ENCODE assay signal across 28 mouse cellular contexts in genomic region chr2:148365227-148365626, GRCm38 (mm10). TPM values are rescaled to one million over a fixed set of nuclear protein-coding genes. Genes with fewer than 3 reads are reported as not detected.
DNase-seq lines count a peak whose midpoint lies in the region; ATAC-seq and TF ChIP-seq lines count a peak whose summit lies in the region.
"Had no signal": no experiment of that assay in that cellular context is flagged by ENCODE, and none has a peak within 500 bp of the region (broad histone marks: within the 10 kb centered on the region; RNA-seq: fewer than 3 reads in every experiment).

No protein-coding gene starts in this region.

- DNase-seq in heart, adult 11 months, result peak; percentile 70
- DNase-seq in heart, postnatal 14 days, result no peak
- DNase-seq in heart, postnatal 0 days (ENCODE audit: low spot score), result no peak
- DNase-seq in heart, adult 18-20 months, result no peak
- DNase-seq in lung, postnatal 36 days, result peak; percentile 38
- no peak for DNase-seq in lung, postnatal 10 days
- DNase-seq in forebrain, postnatal 0 days, result no peak
- DNase-seq: adrenal gland, postnatal 36 days; cerebellum, adult 11-12 months; cerebellum, postnatal 14 days; kidney, postnatal 4 days; liver, postnatal 0 days; right cerebral cortex, postnatal 4 days; thymus, postnatal 14 days had no signal

- no peak overlapping the region for H3K4me2 ChIP-seq in heart, postnatal 0 days (ENCODE audit: low read depth, low read length)
- no peak overlapping the region for H3K4me2 ChIP-seq in forebrain, postnatal 0 days (ENCODE audit: low read depth)
- H3K4me2 ChIP-seq: embryonic facial prominence, embryonic 12.5 days; forebrain, embryonic 13.5 days; kidney, embryonic 15.5 days; limb, embryonic 12.5 days; liver, embryonic 11.5 days; neural tube, embryonic 13.5 days had no signal

- 30% methylated on average over 1 of the region's 1 CpGs for WGBS in heart, postnatal 0 days
- 50% methylated on average over 1 of the region's 1 CpGs for WGBS in forebrain, postnatal 0 days

- no peaks in the 10 kb centered on the region for H3K36me3 ChIP-seq in heart, postnatal 0 days (replicated peaks; ENCODE audit: control insufficient read depth, insufficient read depth, low read length)
- no peaks in the 10 kb centered on the region for H3K36me3 ChIP-seq in forebrain, postnatal 0 days (ENCODE audit: insufficient read depth)
- H3K36me3 ChIP-seq: embryonic facial prominence, embryonic 12.5 days; hindbrain, embryonic 10.5 days; kidney, embryonic 15.5 days; limb, embryonic 12.5 days; neural tube, embryonic 13.5 days had no signal

- ATAC-seq in heart, postnatal 0 days (ENCODE audit: insufficient read depth, low read depth), result no peak; the same call in 1 of the 2 replicates
- ATAC-seq in forebrain, postnatal 0 days, result no peak
- ATAC-seq: CD4-positive, CD25-positive, alpha-beta regulatory T cell, adult 4 months; forebrain, embryonic 13.5 days; intestine, postnatal 0 days; liver, postnatal 0 days; midbrain, embryonic 16.5 days; Patski had no signal

- intact Hi-C loops in heart, postnatal 14 days (cut with DNase I), result no loop called here

- H3K9me3 ChIP-seq in heart, postnatal 0 days (replicated peaks; ENCODE audit: control insufficient read depth, low read length), result no peaks in the 10 kb centered on the region
- no peaks in the 10 kb centered on the region for H3K9me3 ChIP-seq in forebrain, postnatal 0 days (ENCODE audit: low read length)
- H3K9me3 ChIP-seq: embryonic facial prominence, embryonic 12.5 days; forebrain, embryonic 13.5 days; hindbrain, embryonic 10.5 days; kidney, embryonic 15.5 days; limb, embryonic 12.5 days; neural tube, embryonic 13.5 days had no signal

- no peaks in the 10 kb centered on the region for H3K27me3 ChIP-seq in heart, postnatal 0 days (ENCODE audit: control insufficient read depth, insufficient read depth, low read length)
- no peaks in the 10 kb centered on the region for H3K27me3 ChIP-seq in forebrain, postnatal 0 days (ENCODE audit: insufficient read depth, low read length)
- H3K27me3 ChIP-seq: embryonic facial prominence, embryonic 12.5 days; forebrain, embryonic 13.5 days; kidney, embryonic 15.5 days; limb, embryonic 12.5 days; neural tube, embryonic 13.5 days; Patski had no signal

- no peak overlapping the region for H3K4me3 ChIP-seq in heart, postnatal 0 days (ENCODE audit: low read depth, low read length)
- no peak overlapping the region for H3K4me3 ChIP-seq in forebrain, postnatal 0 days (ENCODE audit: low read depth, low read length)
- H3K4me3 ChIP-seq: embryonic facial prominence, embryonic 12.5 days; forebrain, embryonic 13.5 days; hindbrain, embryonic 10.5 days; kidney, embryonic 15.5 days; limb, embryonic 12.5 days; myocyte; neural tube, embryonic 13.5 days had no signal

- peak overlapping the region; percentile 43; the same call in 1 of the 2 replicates for H3K27ac ChIP-seq in heart, postnatal 0 days (ENCODE audit: low read depth)
- no peak overlapping the region for H3K27ac ChIP-seq in forebrain, postnatal 0 days (ENCODE audit: low read depth, low read length)
- H3K27ac ChIP-seq: embryonic facial prominence, embryonic 12.5 days; forebrain, embryonic 13.5 days; hindbrain, embryonic 10.5 days; kidney, embryonic 15.5 days; limb, embryonic 12.5 days; neural tube, embryonic 13.5 days had no signal

- no peaks in the 10 kb centered on the region for H3K4me1 ChIP-seq in heart, postnatal 0 days (ENCODE audit: control insufficient read depth, insufficient read depth)
- no peaks in the 10 kb centered on the region for H3K4me1 ChIP-seq in forebrain, postnatal 0 days (ENCODE audit: insufficient read depth)
- H3K4me1 ChIP-seq: embryonic facial prominence, embryonic 12.5 days; forebrain, embryonic 13.5 days; hindbrain, embryonic 10.5 days; kidney, embryonic 15.5 days; limb, embryonic 12.5 days; neural tube, embryonic 13.5 days had no signal

- no peak overlapping the region for H3K9ac ChIP-seq in heart, postnatal 0 days (replicated peaks; ENCODE audit: low read depth, low read length)
- no peak overlapping the region for H3K9ac ChIP-seq in forebrain, postnatal 0 days
- H3K9ac ChIP-seq: embryonic facial prominence, embryonic 12.5 days; forebrain, embryonic 13.5 days; kidney, embryonic 15.5 days; limb, embryonic 12.5 days; liver, postnatal 0 days; neural tube, embryonic 13.5 days had no signal

- no peak for TF ChIP-seq EP300 in heart, postnatal 0 days (IDR thresholded peaks at IDR 0.05; ENCODE audit: low read depth)

- no peak for TF ChIP-seq CTCF in heart, postnatal 0 days (IDR thresholded peaks at IDR 0.05; ENCODE audit: low read depth)
- TF ChIP-seq CTCF in forebrain, postnatal 0 days (IDR thresholded peaks at IDR 0.05; ENCODE audit: low read depth), result no peak

RNA-seq across cellular contexts. Expression of gene Sstr4, which starts 29.9 kb away (rescaled TPM):
- 1 to 10 TPM in 1 of 2 experiments, under 1 TPM in 1; 0.72 to 1.4 TPM for total RNA-seq in heart, postnatal 14 days (2021)
- 0.31 and 4.4 TPM in 2 replicates for total RNA-seq in heart, postnatal 0 days (2014; rRNA removed; ENCODE audit: low replicate concordance)
- polyA plus RNA-seq in heart, postnatal 0 days (2015; fragmentation: Nextera tagmentation; extraction: Ambion mirVana), result 0.14 and 0.43 TPM in 2 replicates
- total RNA-seq in heart, adult 18-20 months (2021), result 1 to 10 TPM; 1.3 to 1.5 TPM
- 10.7 and 12.1 TPM in 2 replicates for total RNA-seq in forebrain, postnatal 0 days (2014; rRNA removed)
- 1.9 and 2.8 TPM in 2 replicates for polyA plus RNA-seq in forebrain, postnatal 0 days (2015; fragmentation: Nextera tagmentation; extraction: Ambion mirVana)
- total RNA-seq: granulocyte monocyte progenitor cell, adult 5-6 weeks; megakaryocyte-erythroid progenitor cell, adult 5-6 weeks had no signal
- polyA plus RNA-seq: CD4-positive, CD25-positive, alpha-beta regulatory T cell, adult 4 months; liver, postnatal 0 days; myocyte; Patski had no signal

RNA-seq across cellular contexts. Expression of gene Thbd, which starts 42.8 kb away (rescaled TPM):
- total RNA-seq in heart, postnatal 14 days (2021), result 10 to 100 TPM; 59.9 to 68.8 TPM
- total RNA-seq in heart, postnatal 0 days (2014; rRNA removed; ENCODE audit: low replicate concordance), result 50.6 and 52.6 TPM in 2 replicates
- polyA plus RNA-seq in heart, postnatal 0 days (2015; fragmentation: Nextera tagmentation; extraction: Ambion mirVana), result 15.6 and 16.5 TPM in 2 replicates
- 10 to 100 TPM; 42.3 to 44.8 TPM for total RNA-seq in heart, adult 18-20 months (2021)
- total RNA-seq in forebrain, postnatal 0 days (2014; rRNA removed), result 16.2 and 24.2 TPM in 2 replicates
- polyA plus RNA-seq in forebrain, postnatal 0 days (2015; fragmentation: Nextera tagmentation; extraction: Ambion mirVana), result 9.6 and 11.1 TPM in 2 replicates
- polyA plus RNA-seq: Patski had no signal

Comparison
In these comparisons a context has a peak if more than half of its experiments do, and no peak if none do; other contexts are left out.
1. DNase-seq: peak in heart, adult 11 months (single experiment) and lung, postnatal 36 days (single experiment); none in heart, postnatal 14 days (0 of 2), heart, postnatal 0 days (single experiment), heart, adult 18-20 months (0 of 2), lung, postnatal 10 days (single experiment) and forebrain, postnatal 0 days (single experiment).